Mouse (Mus musculus) neutrophil, adult 5-6 weeks (primary cell): ENCODE measurements around the gene Myo6. TPM values are rescaled to one million over a fixed set of nuclear protein-coding genes. Genes with fewer than 3 reads are reported as not detected.

Source experiments
- ATAC-seq: fragments of 151-379, 151-347 bp; 2 replicates; pipeline ENCODE4 v1.8.0; 2017; ENCODE audit warnings: mild to moderate bottlenecking, moderate TSS enrichment; ENCODE audit not compliant: insufficient number of reproducible peaks, poor library complexity, low FRiP score, severe bottlenecking; ENCODE audit errors: extremely low read depth
- total RNA-seq: library from RNA; stranded (forward); fragments of 200-1000 nt; gene quantifications from 2 replicates; pipeline ENCODE4 v1.2.3, GENCODE M21; 2017

The Myo6 gene
- total RNA-seq, 1 experiment from 2014 or later = 7.4 TPM

GRCm38 (mm10) chr9:80178670-80179069, 13.8 kb downstream of the Myo6 start:
- ATAC-seq = no peak

- no peak for ATAC-seq
Observed at GRCm38 (mm10) chr9:80179688-80180087, 14.9 kb downstream of the Myo6 start.

GRCm38 (mm10) chr9:80180771-80181170, 15.9 kb downstream of the Myo6 start:
- ATAC-seq = no peak

DNA sequence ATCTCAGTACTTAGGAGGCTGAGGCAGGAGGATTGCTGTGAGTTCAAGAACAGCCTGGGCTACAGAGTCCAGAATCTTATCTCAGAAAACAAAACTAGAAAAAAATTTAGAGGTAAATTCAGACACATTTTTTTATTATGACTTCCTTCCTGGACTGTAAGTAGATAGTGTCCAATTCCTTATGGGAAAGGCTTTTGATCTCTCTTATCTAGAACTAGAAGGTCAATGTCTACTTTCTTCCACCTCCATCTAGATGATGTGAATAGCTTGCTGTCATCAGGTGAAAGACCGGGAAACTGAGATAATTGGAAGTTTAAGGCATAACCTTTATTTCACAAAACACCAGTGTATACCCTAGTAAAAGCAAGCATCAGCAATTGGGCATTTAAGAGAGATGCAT, 16.9 kb downstream of the Myo6 start:
- no peak for ATAC-seq

- no peak for ATAC-seq
Observed at GRCm38 (mm10) chr9:80184138-80184537, 19.3 kb downstream of the Myo6 start.

- no peak for ATAC-seq
Observed at GRCm38 (mm10) chr9:80185737-80186136, 20.9 kb downstream of the Myo6 start.

DNA sequence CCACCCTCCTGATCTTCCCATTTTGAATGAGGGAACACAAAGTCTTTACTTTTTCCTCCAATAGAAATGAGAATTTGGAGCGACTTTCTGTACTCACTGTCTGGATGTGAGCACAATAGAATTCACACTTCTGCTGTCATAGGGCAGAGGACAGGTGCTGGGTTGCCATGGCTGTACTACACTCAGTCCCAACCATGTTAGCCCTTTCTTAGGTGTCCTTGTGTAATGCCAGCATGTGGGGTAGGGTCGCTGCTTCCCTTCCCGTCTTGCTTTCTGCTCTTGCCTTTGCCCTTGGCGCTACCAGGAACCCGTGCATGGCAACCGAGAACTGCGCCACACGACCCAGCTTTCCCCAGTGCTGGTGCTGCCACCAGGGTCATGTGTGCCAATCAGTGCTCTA, 21.9 kb downstream of the Myo6 start:
- ATAC-seq = no peak

DNA sequence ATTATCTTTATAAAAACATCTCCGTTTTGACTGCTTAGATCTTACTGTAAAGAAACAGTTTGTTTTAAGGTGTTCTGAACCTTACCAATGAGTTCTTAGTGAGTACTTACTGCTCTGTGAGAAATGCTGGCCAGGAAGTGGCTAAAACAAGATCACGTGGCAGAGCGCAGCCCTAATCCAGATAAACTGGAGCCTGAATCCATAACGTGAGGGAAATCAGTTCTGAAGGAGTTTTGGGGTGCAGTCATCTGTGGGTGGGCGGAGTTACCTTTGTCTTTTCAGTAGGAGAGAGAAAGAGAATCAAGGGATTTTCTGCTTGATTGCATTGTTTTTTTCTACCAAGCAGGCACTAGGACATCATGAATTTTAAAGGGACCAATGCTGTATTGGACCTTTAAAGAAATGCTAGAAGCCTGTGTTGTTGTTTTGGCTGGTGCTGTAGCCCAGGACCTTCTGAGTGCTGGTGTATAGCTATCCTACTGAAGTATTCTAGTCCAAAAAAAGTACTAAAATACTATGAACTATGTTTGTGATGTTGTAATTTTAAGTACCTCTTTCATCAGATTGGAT, 23.6 kb downstream of the Myo6 start:
- no peak for ATAC-seq

DNA sequence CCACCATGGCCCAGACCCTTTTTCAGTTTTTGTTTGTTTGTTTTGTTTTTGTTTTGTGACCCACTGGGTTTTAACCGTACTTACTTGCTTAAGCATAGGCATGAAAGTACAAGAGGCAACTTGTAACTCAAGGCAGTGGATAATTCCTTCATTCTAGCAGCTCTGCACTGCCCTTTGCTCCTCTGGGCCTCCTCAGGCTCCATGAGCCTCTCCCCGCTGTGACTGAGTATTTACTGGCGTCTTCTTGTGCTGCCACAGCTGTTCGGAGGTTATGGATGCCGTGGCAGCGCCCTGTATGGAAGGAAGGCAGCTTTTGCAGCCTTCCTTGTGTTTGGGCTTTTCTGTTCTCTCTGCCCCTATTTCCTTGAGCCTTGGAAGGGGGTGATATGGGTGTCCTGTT, 26.4 kb downstream of the Myo6 start:
- ATAC-seq = no peak

DNA sequence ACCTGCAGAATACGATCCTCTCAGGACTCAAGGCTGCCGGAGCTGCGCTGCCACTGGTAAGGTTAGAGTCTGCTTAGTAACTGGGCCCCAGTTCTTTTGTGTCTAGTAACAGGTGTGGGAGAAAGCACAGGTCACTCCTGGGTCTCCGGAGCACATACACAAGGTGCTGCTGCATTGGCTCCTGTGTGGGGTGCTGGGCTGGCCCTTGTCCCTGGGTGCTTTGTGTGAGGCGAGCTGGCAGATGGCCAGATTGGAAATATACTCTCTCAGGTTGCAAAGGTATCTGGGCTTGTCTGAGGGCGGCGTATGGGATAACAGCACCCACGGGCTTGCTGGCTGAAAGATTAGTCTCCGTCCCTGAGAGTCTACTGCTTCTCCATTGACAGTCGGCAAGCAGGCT, 27.5 kb downstream of the Myo6 start:
- no peak for ATAC-seq

- ATAC-seq = no peak
Observed at GRCm38 (mm10) chr9:80194446-80194845, 29.6 kb downstream of the Myo6 start.

- no peak for ATAC-seq
Observed at GRCm38 (mm10) chr9:80196161-80196560, 31.3 kb downstream of the Myo6 start.

DNA sequence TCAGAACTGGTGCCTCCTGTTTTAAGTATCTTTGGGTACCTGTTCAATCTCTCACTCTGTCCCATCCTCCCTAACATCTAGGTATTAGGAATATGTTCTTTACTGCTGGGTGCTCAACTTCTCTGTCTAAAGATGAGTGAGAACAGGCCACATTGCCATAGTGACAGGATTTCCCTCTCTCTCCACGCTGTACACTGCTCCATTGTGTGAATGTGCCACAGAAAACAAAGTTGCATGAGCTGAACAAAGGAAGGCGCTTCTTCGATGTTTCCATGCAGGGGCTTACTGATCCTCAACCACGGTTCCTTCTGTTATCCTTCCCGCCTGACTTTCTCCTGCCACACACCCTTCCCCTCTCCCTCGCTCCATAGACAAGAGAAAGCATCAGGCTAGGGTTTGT, 32.4 kb downstream of the Myo6 start:
- ATAC-seq = no peak

DNA sequence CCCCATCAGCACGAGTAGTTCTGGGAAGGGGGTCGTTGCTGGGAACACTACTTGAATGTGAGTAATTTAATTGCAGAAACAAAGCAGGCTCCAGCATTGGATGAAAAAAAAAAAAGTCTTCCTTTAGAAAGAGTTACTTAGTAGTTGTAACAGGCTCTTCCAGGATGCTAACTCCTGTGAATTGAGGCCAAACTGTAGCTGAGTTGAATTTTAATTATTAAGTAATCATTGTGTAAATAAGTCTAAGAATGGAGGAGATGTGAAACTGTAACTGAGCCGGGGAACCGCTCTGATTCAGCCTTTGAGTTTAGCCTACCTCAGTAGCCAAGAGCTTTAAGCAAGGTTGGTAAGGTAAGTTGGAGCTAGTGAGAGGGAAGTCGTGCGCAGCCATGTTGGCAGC, 36.0 kb downstream of the Myo6 start:
- ATAC-seq = no peak

- ATAC-seq = no peak
Observed at GRCm38 (mm10) chr9:80202374-80203060, 37.7 kb downstream of the Myo6 start.

DNA sequence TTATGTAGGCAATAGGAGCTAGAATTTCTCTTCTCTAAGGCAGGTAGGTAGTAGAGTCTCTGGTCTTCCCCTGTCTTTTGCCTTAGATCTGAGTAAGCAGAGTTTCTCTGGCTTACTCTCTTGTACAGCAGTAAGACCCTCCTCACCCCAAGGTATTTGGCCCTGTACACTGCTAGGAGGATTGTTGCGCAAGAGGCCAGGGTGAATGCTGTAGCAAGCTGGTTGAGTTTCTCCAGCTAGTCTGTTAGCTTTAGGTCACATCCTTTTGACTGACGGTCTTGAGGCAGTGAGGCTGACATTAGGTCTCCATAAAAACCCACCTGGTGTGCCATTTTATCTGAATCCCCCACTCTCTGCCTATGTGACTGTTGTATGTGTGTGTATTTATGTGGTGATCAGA, 43.9 kb downstream of the Myo6 start:
- no peak for ATAC-seq

DNA sequence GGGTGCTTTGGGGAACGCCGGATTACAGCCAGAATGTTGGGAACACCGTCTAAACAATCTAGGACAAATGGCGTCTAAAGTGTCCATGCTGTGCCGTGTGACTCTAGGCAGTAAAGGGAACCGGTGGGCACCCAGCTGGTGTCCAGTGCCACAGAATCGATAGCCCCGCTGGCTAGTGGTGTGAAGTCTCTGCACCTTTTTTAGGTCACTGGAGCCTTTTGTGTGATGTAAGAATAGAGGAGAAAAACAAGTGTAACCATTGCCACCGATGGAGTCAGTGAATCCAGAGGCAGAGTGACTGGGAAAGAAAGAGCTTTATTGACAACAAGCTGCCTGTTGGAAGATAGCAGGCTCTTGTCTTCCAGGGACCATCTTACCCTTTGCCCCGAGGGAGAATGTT, 44.6 kb downstream of the Myo6 start:
- ATAC-seq = no peak

DNA sequence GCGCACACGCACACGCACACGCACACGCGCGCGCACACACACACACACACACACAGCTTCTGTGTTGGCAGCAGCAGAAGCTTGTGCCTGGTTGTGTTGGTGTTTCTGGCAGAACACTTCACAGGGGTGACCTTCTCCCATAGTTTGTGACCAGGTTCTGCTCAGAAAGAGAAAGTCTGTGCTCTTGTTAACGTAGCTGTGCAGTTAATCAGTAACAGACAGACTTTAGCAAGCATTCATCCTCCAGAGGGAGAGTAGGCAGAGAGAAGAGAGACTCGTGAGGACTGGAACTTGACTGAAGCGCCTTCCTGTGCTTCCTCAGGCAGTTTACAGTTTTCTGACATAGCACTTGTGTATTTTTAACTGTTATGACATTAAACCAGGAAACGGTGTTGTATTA, 45.3 kb downstream of the Myo6 start:
- ATAC-seq = no peak

- ATAC-seq = no peak
Observed at GRCm38 (mm10) chr9:80213428-80213827, 48.6 kb downstream of the Myo6 start.

DNA sequence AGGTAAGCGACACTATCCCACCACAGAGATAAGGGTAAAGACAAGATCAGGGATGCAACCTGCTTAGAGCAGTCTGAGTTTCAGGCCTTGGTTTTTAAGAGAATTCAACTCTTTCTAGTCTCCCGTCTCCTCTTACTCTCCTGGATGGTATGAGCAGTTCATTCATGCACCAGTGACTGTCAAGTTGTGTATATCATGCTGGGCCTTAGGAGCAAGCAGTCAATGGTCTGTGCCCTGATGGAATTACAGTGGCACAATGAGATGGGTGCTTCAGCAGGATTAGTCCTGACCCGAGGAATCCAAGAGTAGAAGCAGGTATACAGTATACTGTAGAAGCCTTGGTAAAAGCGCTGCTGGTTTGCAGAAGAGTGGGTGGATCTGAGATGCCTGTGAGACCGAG, 50.7 kb downstream of the Myo6 start:
- ATAC-seq = no peak
